Mouse (Mus musculus) c-Kit-positive CD71-negative TER-119-negative erythroid progenitor cells, embryonic 14.5 days (primary cell): ENCODE results near the gene Gm17428.
"Not testable (repeated sequence)": the region's sequence is repeated elsewhere in the genome, so short reads cannot be mapped to it uniquely, and the experiment has no call there.

Experiments used
- DNase-seq: peaks from one replicate; pipeline ENCODE4 v3.0.0-alpha.2; 2013; ENCODE audit warnings: low read depth

The Gm17428 gene

DNA sequence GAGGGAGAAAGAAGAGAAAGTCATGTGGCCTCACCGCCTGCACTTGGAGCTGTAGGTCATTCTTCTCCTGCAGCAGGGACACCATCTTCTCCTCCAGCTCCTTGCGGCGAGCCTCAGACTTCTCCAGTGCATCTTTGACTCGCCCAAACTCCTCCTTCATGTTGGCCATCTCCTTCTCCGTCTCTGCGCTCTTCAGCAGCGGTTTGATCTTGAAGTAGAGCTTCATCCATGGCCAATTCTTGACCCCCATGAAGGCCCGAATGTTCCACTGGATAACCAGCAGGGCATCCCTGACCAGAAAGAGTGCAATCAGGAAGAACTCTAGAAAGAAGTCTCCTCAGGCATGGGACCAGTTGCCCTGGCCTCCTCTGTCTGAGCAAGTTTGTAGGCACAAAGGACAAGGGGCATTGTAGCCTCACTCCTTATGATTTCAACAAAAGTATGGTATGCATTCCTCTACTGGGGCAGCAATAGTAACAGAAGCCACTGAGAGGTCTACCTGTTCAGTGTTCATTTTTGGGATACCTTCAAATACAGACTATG lies 23.0 kb upstream of the Gm17428 start:
- no peak for DNase-seq

- DNase-seq: no peak
These were observed 22.3 kb upstream of the Gm17428 start for GRCm38 (mm10) chr14:54954474-54954873.

DNA sequence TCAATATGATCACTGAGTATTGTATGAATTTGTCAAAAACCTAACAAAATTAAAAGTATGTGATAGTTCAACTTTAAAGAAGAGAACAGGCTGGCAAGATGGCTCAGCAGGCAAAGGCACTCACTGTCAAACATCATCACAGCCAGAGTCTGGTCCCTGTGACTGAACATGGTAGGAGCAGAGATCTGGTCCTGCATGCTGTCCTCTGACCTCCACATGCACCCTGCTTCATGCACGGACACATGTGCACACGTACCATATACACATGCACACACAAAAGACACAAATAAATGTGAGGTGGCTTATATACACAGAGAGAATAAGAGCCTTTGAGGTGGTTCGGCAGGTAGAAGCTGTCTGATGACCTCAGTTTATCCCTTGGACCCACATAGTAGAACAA lies 21.3 kb upstream of the Gm17428 start:
- DNase-seq: no peak

GRCm38 (mm10) chr14:54956533-54956932 lies 20.2 kb upstream of the Gm17428 start:
- no peak for DNase-seq

- no peak for DNase-seq
These were observed 18.2 kb upstream of the Gm17428 start for GRCm38 (mm10) chr14:54958503-54958902.

DNA sequence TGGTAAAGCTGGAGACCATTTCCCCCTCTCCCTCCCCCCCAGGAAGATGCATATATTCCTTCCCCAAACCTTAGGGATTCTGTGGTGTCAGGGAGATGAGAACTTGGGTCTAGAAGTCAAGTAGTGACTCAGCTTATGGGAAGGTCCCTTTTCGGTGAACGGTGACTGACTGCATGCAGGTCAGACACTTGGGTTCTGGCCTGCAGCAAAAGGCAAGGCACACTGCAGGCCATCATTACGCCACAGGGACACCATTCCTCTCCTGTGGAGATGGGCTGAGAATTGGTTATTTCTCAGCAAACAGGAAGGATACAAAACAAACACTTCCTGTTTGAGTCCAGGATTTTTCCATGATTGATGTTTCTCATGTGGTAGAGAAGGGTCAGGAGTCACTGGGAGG lies 17.5 kb upstream of the Gm17428 start:
- DNase-seq: no peak

GRCm38 (mm10) chr14:54959853-54960613 lies 16.7 kb upstream of the Gm17428 start:
- DNase-seq: not testable (repeated sequence)

DNA sequence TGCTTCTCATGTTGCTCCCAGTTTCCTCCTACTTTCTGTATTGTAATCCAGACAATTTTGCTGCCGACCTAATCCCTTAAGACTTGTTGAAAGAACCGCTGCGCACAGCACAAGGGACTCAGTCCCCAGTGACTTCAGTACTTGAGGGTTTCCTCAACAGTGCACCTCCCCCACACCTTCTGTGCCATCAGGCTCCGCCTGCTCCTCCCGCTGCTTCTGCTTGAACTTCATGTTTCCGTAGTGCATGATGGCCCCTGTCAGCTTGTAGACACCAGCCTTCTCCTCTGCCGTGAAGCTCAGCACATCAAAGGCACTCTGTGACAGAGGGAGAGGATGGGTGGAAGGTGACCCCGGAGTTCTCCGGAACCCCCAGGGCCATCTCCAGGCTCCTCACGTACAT lies 16.0 kb upstream of the Gm17428 start:
- DNase-seq: no peak

- DNase-seq: no peak
These were observed 15.2 kb upstream of the Gm17428 start for GRCm38 (mm10) chr14:54961487-54961886.

DNA sequence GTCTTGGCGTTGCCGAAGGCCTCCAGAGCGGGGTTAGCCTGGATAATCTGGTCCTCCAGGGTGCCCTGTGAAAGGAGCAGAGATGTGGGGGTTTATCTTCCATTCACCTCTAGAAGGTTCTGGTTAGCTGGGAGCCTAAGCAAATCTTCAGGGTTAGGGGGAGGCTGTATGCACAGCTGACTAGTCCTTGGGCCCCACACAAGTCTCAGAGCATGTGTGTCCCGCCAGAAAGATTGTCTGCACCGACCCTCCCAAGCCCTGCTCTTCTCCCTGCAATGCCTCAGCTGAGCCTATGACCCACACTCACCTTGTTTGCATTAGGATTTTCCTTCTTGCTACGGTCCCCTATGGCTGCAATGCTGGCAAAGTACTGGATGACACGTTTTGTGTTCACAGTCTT lies 14.0 kb upstream of the Gm17428 start:
- no peak for DNase-seq

GRCm38 (mm10) chr14:54963727-54964126 lies 13.0 kb upstream of the Gm17428 start:
- DNase-seq: no peak

DNA sequence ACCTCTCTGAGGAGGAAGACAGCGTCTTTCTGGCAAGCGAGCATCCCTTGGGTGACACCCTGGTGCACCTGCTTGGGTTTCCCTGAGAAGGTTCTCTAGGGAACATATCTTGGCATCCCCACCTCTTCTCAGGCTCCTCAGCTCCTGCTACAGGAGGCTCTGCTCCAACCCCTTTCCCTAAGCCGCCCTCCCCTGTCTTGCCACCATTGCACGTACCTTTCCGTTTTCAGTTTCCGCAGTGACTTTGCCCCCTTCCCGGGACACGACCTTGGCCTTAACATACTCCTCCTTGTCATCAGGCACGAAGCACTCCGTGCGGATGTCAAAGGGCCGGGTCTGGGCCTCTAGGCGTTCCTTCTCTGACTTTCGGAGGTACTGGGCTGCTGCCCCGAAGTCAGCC lies 11.7 kb upstream of the Gm17428 start:
- no peak for DNase-seq

- DNase-seq: no peak
These were observed 11.1 kb upstream of the Gm17428 start for GRCm38 (mm10) chr14:54965631-54966030.

- no peak for DNase-seq
These were observed 10.3 kb upstream of the Gm17428 start, which contains the start of gene Myh6 for GRCm38 (mm10) chr14:54966320-54966977. TSS of gene Myh6 (minus strand) at chr14:54966927.

DNA sequence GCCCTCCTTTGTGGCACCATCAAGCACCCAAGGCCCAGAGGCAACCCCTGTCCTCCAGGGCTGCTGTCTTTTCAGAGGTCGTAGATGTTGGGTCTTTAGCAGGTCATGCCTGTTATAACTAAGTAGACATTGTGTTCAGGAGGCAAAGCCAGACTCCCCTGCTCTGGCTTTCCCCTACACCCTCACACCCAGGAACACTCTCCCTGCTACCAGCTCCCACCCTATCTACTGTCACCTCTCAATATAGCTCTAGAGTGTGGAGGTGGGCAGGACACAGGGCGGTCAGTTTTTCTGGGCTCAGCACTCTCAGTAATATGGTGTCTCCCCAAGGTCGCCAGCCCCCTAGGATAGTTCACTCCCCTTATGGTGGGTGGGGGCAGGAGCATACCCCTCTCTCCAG lies 8.9 kb upstream of the Gm17428 start:
- no peak for DNase-seq

DNA sequence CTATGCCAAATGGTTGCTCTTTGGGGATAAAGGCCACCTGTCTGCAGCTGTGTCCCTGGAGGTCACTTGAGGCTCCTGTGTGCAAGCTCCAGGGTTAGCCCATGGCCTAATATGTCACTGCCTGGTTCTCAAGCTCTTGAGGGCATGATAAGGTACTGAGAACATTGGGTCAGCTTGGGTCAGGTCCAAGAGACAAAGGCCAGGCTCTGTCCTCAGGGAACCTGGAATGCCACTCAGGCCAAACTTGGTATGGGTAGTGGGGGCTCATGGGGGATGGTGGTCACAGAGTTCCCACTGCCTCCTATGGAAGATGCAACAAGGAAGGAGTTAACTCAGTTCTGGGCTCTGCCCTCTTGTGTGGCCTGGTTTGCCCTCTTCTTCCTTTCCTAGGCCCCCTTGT lies 8.4 kb upstream of the Gm17428 start:
- DNase-seq: no peak

GRCm38 (mm10) chr14:54972786-54973185 lies 3.9 kb upstream of the Gm17428 start:
- DNase-seq: not testable (repeated sequence)

DNA sequence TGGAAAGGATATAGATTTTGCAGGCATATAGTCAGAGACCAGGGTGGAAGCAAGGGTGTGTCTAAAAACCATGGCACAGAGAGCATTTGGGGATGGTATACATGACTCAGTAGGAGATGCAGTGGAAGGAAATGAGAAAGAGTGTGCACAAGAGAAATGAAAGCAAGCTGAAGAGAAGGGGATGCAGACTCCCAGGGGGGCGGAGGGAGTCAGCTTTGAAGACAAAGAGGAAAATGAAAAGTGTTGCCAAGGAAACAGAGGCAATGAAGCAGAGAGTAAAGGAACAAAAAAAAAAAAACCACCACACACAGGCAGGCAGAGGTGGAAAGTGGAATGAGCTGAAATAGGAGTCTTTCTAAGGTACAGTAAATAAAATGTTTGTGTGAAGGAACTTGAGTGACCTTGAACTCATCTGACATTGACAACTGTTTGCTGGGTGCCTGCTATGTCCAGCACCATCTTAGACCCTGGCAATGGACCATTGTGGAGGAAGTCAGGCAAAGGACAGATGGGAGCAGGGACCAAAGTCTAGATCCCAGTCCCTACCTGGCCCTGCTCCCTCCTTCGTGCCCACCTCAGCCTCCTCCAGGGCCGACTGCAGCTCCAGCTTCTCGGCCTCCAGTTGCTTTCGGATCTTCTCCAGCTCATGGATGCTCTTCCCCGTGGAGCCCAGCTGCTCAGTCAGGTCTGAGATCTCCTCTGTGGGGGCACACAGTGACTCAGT lies 2.5 kb upstream of the Gm17428 start:
- DNase-seq: no peak

- DNase-seq: no peak
These were observed 1.9 kb downstream of the Gm17428 start for GRCm38 (mm10) chr14:54978664-54979063.

- no peak for DNase-seq
These were observed 5.2 kb downstream of the Gm17428 start for GRCm38 (mm10) chr14:54981934-54982333.

DNA sequence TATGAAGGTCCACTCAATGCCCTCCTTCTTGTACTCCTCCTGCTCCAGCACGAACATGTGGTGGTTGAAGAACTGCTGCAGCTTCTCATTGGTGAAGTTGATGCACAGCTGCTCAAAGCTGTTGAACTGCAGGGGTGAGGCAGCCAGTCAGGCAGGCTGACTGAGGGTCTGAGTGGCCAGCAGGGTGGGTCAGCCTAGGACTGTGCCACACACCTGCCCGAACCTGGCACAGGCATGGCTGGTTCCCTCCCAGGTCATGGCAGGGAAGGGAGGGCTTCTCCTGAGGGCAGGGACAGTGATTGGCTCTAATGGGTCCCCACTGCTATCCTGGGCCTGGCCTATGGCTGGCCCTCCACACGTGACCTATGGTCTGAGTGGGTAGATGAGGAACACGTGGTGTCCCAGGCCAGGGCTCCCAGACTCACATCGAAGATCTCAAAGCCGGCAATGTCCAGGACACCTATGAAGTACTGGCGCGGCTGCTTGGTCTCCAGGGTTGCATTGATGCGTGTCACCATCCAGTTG lies 11.7 kb downstream of the Gm17428 start:
- not testable (repeated sequence) for DNase-seq

DNA sequence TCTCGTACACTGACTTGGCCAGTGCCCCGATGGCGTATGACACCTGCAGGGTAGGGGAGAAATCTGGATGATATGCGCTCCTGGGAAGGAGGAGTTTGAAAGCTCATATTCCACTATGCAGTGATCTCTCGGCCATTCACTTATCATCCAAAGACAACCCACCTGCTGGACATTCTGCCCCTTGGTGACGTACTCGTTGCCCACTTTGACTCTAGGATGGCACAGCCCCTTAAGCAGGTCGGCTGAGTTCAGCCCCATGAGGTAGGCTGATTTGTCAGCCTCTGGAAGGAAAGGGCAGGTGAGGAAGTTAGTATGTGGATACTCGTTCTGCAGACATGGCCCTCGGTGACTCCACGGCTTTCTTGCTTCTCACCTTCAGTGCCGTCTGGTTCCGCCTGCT lies 12.1 kb downstream of the Gm17428 start:
- DNase-seq: no peak
